Mouse (Mus musculus): ENCODE measurements at regions not wholly inside any gene's neighbourhood (a gene's known extent, or its start where the extent isn't known, plus 50 kb on each side); places are given as distances from the start of the nearest gene placed in this dataset.

GRCm38 (mm10) chr8:10702755-10703154 is 305.5 kb downstream of the Irs2 start:
- Histone ChIP-seq H3K36me3 (ENCODE audit: insufficient read depth, low read length) (no peaks in the 10 kb centered on the region), H3K4me3 (ENCODE audit: low read length) (no peak overlapping the region), H3K4me2 (replicated peaks; ENCODE audit: low read depth, low read length) (no peak overlapping the region), H3K9me3 (ENCODE audit: low read length) (no peaks in the 10 kb centered on the region), H3K4me1 (ENCODE audit: insufficient read depth, low read length) (no peaks in the 10 kb centered on the region), H3K27me3 (ENCODE audit: insufficient read depth, low read length) (no peaks in the 10 kb centered on the region; the same call in 1 of the 2 replicates), H3K27ac (ENCODE audit: low read length) (no peak overlapping the region), H3K9ac (replicated peaks; ENCODE audit: low read length) (no peak overlapping the region)
- WGBS = 86% methylated on average over 7 of the region's 7 CpGs
- ATAC-seq (ENCODE audit: low FRiP score, low TSS enrichment) = no peak

- H3K4me1 ChIP-seq (ENCODE audit: insufficient read depth, low read length) = no peaks in the 10 kb centered on the region
- H3K9ac ChIP-seq (replicated peaks; ENCODE audit: low read length) = no peak overlapping the region
- no peak overlapping the region for H3K27ac ChIP-seq (ENCODE audit: low read length)
- H3K4me3 ChIP-seq (ENCODE audit: low read length) = no peak overlapping the region
- H3K9me3 ChIP-seq (ENCODE audit: low read length) = no peaks in the 10 kb centered on the region
- 0 out of 2 replicates have a peak, but pooled peaks have one; percentile 31 for ATAC-seq (ENCODE audit: low FRiP score, low TSS enrichment)
- H3K27me3 ChIP-seq (ENCODE audit: insufficient read depth, low read length) = no peaks in the 10 kb centered on the region; the same call in 1 of the 2 replicates
- no peak overlapping the region for H3K4me2 ChIP-seq (replicated peaks; ENCODE audit: low read depth, low read length)
- no peaks in the 10 kb centered on the region for H3K36me3 ChIP-seq (ENCODE audit: insufficient read depth, low read length)
- 60% methylated on average over 10 of the region's 10 CpGs for WGBS
These were observed 306.0 kb downstream of the Irs2 start for GRCm38 (mm10) chr8:10702248-10702647.

DNA sequence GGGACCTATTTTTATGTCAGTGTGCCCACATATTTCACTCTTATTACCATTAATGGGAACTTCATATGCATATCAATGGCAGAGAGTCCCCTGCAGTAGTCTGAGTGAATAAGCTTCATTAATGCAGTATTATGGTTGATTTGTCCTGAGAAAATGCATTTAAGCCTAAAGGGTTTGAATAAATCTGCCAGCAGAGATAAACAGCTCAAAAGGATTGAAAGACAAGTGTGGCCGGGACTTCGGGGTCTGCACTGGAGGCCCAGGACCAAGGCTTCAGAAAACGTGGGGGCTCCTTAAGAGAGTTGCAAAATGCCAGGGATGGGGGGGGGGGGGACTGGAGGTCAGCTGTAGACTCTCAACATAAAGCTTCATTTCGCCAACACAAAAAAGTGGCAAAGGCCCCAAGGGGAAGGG is 306.6 kb downstream of the Irs2 start:
- H3K9me3 ChIP-seq (ENCODE audit: low read length) = no peaks in the 10 kb centered on the region
- no peak overlapping the region for H3K27ac ChIP-seq (ENCODE audit: low read length)
- WGBS = 75% methylated on average over 4 of the region's 4 CpGs
- H3K4me1 ChIP-seq (ENCODE audit: insufficient read depth, low read length) = no peaks in the 10 kb centered on the region
- no peaks in the 10 kb centered on the region; the same call in 1 of the 2 replicates for H3K27me3 ChIP-seq (ENCODE audit: insufficient read depth, low read length)
- no peak for ATAC-seq (ENCODE audit: low FRiP score, low TSS enrichment)
- no peak overlapping the region for H3K4me2 ChIP-seq (replicated peaks; ENCODE audit: low read depth, low read length)
- no peak overlapping the region for H3K9ac ChIP-seq (replicated peaks; ENCODE audit: low read length)
- no peaks in the 10 kb centered on the region for H3K36me3 ChIP-seq (ENCODE audit: insufficient read depth, low read length)
- H3K4me3 ChIP-seq (ENCODE audit: low read length) = no peak overlapping the region

DNA sequence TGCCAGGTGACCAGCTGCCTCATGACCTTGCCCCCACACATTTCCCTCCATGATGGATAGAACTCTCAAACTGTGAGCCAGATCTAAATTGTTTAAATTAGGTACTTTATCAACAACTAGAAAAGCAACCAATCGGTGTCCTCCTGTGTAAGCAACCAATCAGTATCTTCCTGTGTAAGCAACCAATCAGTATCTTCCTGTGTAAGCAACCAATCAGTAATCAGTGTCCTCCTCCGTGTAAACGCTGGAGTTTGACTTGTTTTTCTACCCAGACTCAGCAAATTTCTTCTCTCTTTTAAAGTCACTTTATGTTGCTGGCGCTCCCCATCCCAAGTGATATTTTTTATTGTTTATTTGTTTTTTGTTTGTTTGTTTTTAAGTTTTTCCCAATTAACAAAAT is 307.0 kb downstream of the Irs2 start:
- H3K4me3 ChIP-seq (ENCODE audit: low read length) = no peak overlapping the region
- 81% methylated on average over 4 of the region's 4 CpGs for WGBS
- no peak for ATAC-seq (ENCODE audit: low FRiP score, low TSS enrichment)
- H3K9ac ChIP-seq (replicated peaks; ENCODE audit: low read length) = no peak overlapping the region
- no peaks in the 10 kb centered on the region for H3K36me3 ChIP-seq (ENCODE audit: insufficient read depth, low read length)
- no peak overlapping the region for H3K27ac ChIP-seq (ENCODE audit: low read length)
- H3K4me2 ChIP-seq (replicated peaks; ENCODE audit: low read depth, low read length) = no peak overlapping the region
- no peaks in the 10 kb centered on the region for H3K9me3 ChIP-seq (ENCODE audit: low read length)
- no peaks in the 10 kb centered on the region for H3K27me3 ChIP-seq (ENCODE audit: insufficient read depth, low read length)
- no peaks in the 10 kb centered on the region for H3K4me1 ChIP-seq (ENCODE audit: insufficient read depth, low read length)

GRCm38 (mm10) chr8:10699669-10700068 is 308.6 kb downstream of the Irs2 start:
- Histone ChIP-seq H3K36me3 (ENCODE audit: insufficient read depth, low read length) (no peaks in the 10 kb centered on the region), H3K27me3 (ENCODE audit: insufficient read depth, low read length) (no peaks in the 10 kb centered on the region), H3K4me2 (replicated peaks; ENCODE audit: low read depth, low read length) (no peak overlapping the region), H3K27ac (ENCODE audit: low read length) (no peak overlapping the region), H3K9me3 (ENCODE audit: low read length) (no peaks in the 10 kb centered on the region), H3K9ac (replicated peaks; ENCODE audit: low read length) (no peak overlapping the region), H3K4me1 (ENCODE audit: insufficient read depth, low read length) (no peaks in the 10 kb centered on the region), H3K4me3 (ENCODE audit: low read length) (no peak overlapping the region)
- 85% methylated on average over 9 of the region's 9 CpGs for WGBS
- no peak for ATAC-seq (ENCODE audit: low FRiP score, low TSS enrichment)

- Histone ChIP-seq H3K4me3 (ENCODE audit: low read length) (no peak overlapping the region), H3K36me3 (ENCODE audit: insufficient read depth, low read length) (no peaks in the 10 kb centered on the region), H3K4me1 (ENCODE audit: insufficient read depth, low read length) (peaks cover 5% of the 10 kb centered on the region; the same call in 1 of the 2 replicates), H3K27ac (ENCODE audit: low read length) (no peak overlapping the region), H3K27me3 (ENCODE audit: insufficient read depth, low read length) (no peaks in the 10 kb centered on the region), H3K9ac (replicated peaks; ENCODE audit: low read length) (no peak overlapping the region), H3K4me2 (replicated peaks; ENCODE audit: low read depth, low read length) (no peak overlapping the region), H3K9me3 (ENCODE audit: low read length) (no peaks in the 10 kb centered on the region)
- ATAC-seq (ENCODE audit: low FRiP score, low TSS enrichment) = 0 out of 2 replicates have a peak, but pooled peaks have one; percentile 42
- 66% methylated on average over 6 of the region's 6 CpGs for WGBS
These were observed 313.1 kb downstream of the Irs2 start for GRCm38 (mm10) chr8:10695181-10695580.

- peaks cover 18% of the 10 kb centered on the region for H3K4me1 ChIP-seq (ENCODE audit: insufficient read depth, low read length)
These were observed 317.6 kb downstream of the Irs2 start for GRCm38 (mm10) chr8:10690659-10691058.

GRCm38 (mm10) chr8:10689881-10690280 is 318.4 kb downstream of the Irs2 start:
- H3K9me3 ChIP-seq (ENCODE audit: low read length) = no peaks in the 10 kb centered on the region
- 0 out of 2 replicates have a peak, but pooled peaks cover 3% of the 10 kb centered on the region for H3K27me3 ChIP-seq (ENCODE audit: insufficient read depth, low read length)
- H3K4me1 ChIP-seq (ENCODE audit: insufficient read depth, low read length) = peaks cover 18% of the 10 kb centered on the region
- no peak overlapping the region for H3K4me2 ChIP-seq (replicated peaks; ENCODE audit: low read depth, low read length)
- H3K4me3 ChIP-seq (ENCODE audit: low read length) = no peak overlapping the region
- WGBS = 31% methylated on average over 12 of the region's 12 CpGs
- no peak overlapping the region for H3K9ac ChIP-seq (replicated peaks; ENCODE audit: low read length)
- no peaks in the 10 kb centered on the region for H3K36me3 ChIP-seq (ENCODE audit: insufficient read depth, low read length)
- H3K27ac ChIP-seq (ENCODE audit: low read length) = no peak overlapping the region
- peak; percentile 47; the same call in 1 of the 2 replicates for ATAC-seq (ENCODE audit: low FRiP score, low TSS enrichment)

More at GRCm38 (mm10) chr8:10690659-10691058, 317.6 kb downstream of the Irs2 start:
- WGBS = 57% methylated on average over 1 of the region's 1 CpGs
- Histone ChIP-seq H3K36me3 (ENCODE audit: insufficient read depth, low read length) (no peaks in the 10 kb centered on the region), H3K27ac (ENCODE audit: low read length) (no peak overlapping the region), H3K9me3 (ENCODE audit: low read length) (no peaks in the 10 kb centered on the region), H3K4me3 (ENCODE audit: low read length) (no peak overlapping the region), H3K27me3 (ENCODE audit: insufficient read depth, low read length) (0 out of 2 replicates have a peak, but pooled peaks cover 3% of the 10 kb centered on the region), H3K9ac (replicated peaks; ENCODE audit: low read length) (no peak overlapping the region), H3K4me2 (replicated peaks; ENCODE audit: low read depth, low read length) (no peak overlapping the region)
- no peak for ATAC-seq (ENCODE audit: low FRiP score, low TSS enrichment)

- Histone ChIP-seq H3K27me3 (ENCODE audit: insufficient read depth, low read length) (0 out of 2 replicates have a peak, but pooled peaks cover 3% of the 10 kb centered on the region), H3K4me2 (replicated peaks; ENCODE audit: low read depth, low read length) (peak overlapping the region; percentile 34; the same call in 1 of the 2 replicates), H3K36me3 (ENCODE audit: insufficient read depth, low read length) (no peaks in the 10 kb centered on the region), H3K9me3 (ENCODE audit: low read length) (no peaks in the 10 kb centered on the region), H3K4me1 (ENCODE audit: insufficient read depth, low read length) (peaks cover 18% of the 10 kb centered on the region), H3K4me3 (ENCODE audit: low read length) (no peak overlapping the region), H3K27ac (ENCODE audit: low read length) (0 out of 2 replicates have a peak overlapping the region, but pooled peaks have one; percentile 1), H3K9ac (replicated peaks; ENCODE audit: low read length) (no peak overlapping the region)
- ATAC-seq (ENCODE audit: low FRiP score, low TSS enrichment) = peak; percentile 78
- 38% methylated on average over 9 of the region's 9 CpGs for WGBS
These were observed 320.2 kb downstream of the Irs2 start for GRCm38 (mm10) chr8:10687867-10688561.

All from kidney, embryonic 16.5 days (tissue).